Mouse (Mus musculus): ENCODE results near the gene Gm3233.
"Not testable (repeated sequence)": the region's sequence is repeated elsewhere in the genome, so short reads cannot be mapped to it uniquely, and the experiment has no call there.

Gene Gm3233

GRCm38 (mm10) chr10:77728280-77728679 is 31.2 kb downstream of the Gm3233 start:
- no peak for DNase-seq (ENCODE audit: low spot score in 2 of 2)

- DNase-seq (ENCODE audit: low spot score in 2 of 2): no peak
Observed at GRCm38 (mm10) chr10:77726186-77726585, 33.3 kb downstream of the Gm3233 start, which contains the start of gene Gm10100. TSS of gene Gm10100 (plus strand) at chr10:77726486.

GRCm38 (mm10) chr10:77724855-77725254 is 34.6 kb downstream of the Gm3233 start:
- no peak for DNase-seq (ENCODE audit: low spot score in 2 of 2)

- not testable (repeated sequence) for DNase-seq (ENCODE audit: low spot score in 2 of 2)
Observed at GRCm38 (mm10) chr10:77720299-77720698, 39.2 kb downstream of the Gm3233 start, which contains the start of gene Krtap12-1. TSS of gene Krtap12-1 (plus strand) at chr10:77720599.

GRCm38 (mm10) chr10:77715507-77715906 is 44.0 kb downstream of the Gm3233 start, which contains the start of gene Gm10142:
TSS of gene Gm10142 (plus strand) at chr10:77715807.
- DNase-seq (ENCODE audit: low spot score in 2 of 2): no peak

GRCm38 (mm10) chr10:77713734-77714133 is 45.7 kb downstream of the Gm3233 start:
- DNase-seq (ENCODE audit: low spot score in 2 of 2): no peak

- DNase-seq (ENCODE audit: low spot score in 2 of 2): not testable (repeated sequence)
Observed at GRCm38 (mm10) chr10:77711157-77711556, 48.3 kb downstream of the Gm3233 start, which contains the start of gene Gm10024. TSS of gene Gm10024 (plus strand) at chr10:77711457.

GRCm38 (mm10) chr10:77709831-77710230 is 49.7 kb downstream of the Gm3233 start:
- no peak for DNase-seq (ENCODE audit: low spot score in 2 of 2)

Measured in thymus, postnatal 10 days (tissue).